15 mouse cellular contexts compared by ENCODE assay signal in the genomic region with DNA sequence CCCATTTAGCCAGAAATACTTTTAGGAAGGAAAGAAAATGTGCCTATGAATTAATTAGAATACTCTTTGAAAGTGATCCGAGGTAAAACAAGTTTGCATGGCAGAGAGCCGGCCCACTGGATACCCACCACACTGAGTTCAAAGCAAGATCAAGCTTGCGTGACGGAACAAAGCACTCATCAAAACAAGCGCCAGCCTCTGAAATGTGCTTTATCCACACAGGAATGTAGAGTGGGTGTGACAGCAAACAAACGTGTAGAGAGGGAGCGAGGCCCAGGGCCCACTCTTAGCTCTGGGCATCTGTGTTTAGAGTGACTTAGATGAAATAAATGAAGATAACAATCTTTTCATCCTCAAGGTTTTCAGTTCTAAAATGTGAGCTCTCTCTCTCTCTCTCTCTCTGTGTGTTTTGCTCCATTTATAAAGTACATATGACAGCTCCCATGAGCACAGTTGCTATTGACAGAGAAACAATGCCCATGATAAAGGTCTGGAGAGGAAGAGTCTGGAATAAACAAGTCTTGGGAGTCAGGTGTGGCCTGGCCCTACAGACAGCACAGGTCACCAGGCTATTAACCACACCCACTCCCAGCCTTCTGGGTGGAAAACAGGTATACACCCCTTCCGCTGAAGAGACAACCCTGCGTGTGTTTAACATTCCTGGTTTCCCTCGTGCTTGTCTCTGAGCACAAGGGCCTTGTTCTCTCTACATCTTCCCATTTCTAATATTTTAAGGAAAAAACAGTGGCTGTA. TPM values are rescaled to one million over a fixed set of nuclear protein-coding genes. Genes with fewer than 3 reads are reported as not detected.
DNase-seq lines count a peak whose midpoint lies in the region; ATAC-seq and TF ChIP-seq lines count a peak whose summit lies in the region.
"Had no signal": no experiment of that assay in that cellular context is flagged by ENCODE, and none has a peak within 500 bp of the region (broad histone marks: within the 10 kb centered on the region; RNA-seq: fewer than 3 reads in every experiment).

No protein-coding gene starts in this region.

- H3K4me1 ChIP-seq in kidney, embryonic 15.5 days: peaks cover 6% of the 10 kb centered on the region
- H3K4me1 ChIP-seq in embryonic facial prominence, embryonic 13.5 days: no peaks in the 10 kb centered on the region
- H3K4me1 ChIP-seq in midbrain, embryonic 14.5 days (ENCODE audit: control insufficient read depth, insufficient read depth, low read length): 0 out of 2 replicates have a peak, but pooled peaks cover 2% of the 10 kb centered on the region
- 0 out of 2 replicates have a peak, but pooled peaks cover 2% of the 10 kb centered on the region for H3K4me1 ChIP-seq in liver, postnatal 0 days (ENCODE audit: insufficient read depth)
- H3K4me1 ChIP-seq: limb, embryonic 15.5 days; lung, embryonic 15.5 days had no signal

- peaks cover 30% of the 10 kb centered on the region for H3K36me3 ChIP-seq in kidney, embryonic 15.5 days
- peaks cover 38% of the 10 kb centered on the region for H3K36me3 ChIP-seq in embryonic facial prominence, embryonic 13.5 days
- peaks cover 28% of the 10 kb centered on the region for H3K36me3 ChIP-seq in midbrain, embryonic 14.5 days (ENCODE audit: control insufficient read depth, insufficient read depth, low read length)
- H3K36me3 ChIP-seq in liver, postnatal 0 days (replicated peaks; ENCODE audit: insufficient read depth, low read length): peaks cover 9% of the 10 kb centered on the region; the same call in 1 of the 2 replicates

- no peak overlapping the region for H3K4me2 ChIP-seq in kidney, embryonic 15.5 days
- H3K4me2 ChIP-seq in embryonic facial prominence, embryonic 13.5 days: no peak overlapping the region
- no peak overlapping the region for H3K4me2 ChIP-seq in midbrain, embryonic 14.5 days (ENCODE audit: low read length)
- no peak overlapping the region for H3K4me2 ChIP-seq in liver, postnatal 0 days (ENCODE audit: low read depth, low read length)
- H3K4me2 ChIP-seq: forebrain, embryonic 12.5 days; limb, embryonic 15.5 days; lung, embryonic 15.5 days had no signal

- H3K9ac ChIP-seq in kidney, embryonic 15.5 days: no peak overlapping the region
- H3K9ac ChIP-seq in embryonic facial prominence, embryonic 13.5 days: no peak overlapping the region
- no peak overlapping the region for H3K9ac ChIP-seq in midbrain, embryonic 14.5 days (replicated peaks; ENCODE audit: low read length)
- H3K9ac ChIP-seq in liver, postnatal 0 days (replicated peaks): no peak overlapping the region
- H3K9ac ChIP-seq: forebrain, embryonic 12.5 days; limb, embryonic 15.5 days; lung, embryonic 15.5 days had no signal

- no peak for DNase-seq in kidney, postnatal 10 days
- no peak for DNase-seq in Patski (ENCODE audit: low read depth, low spot score)
- peak; percentile 9 for DNase-seq in midbrain, embryonic 14.5 days
- DNase-seq in liver, postnatal 0 days: no peak
- no peak for DNase-seq in retina, embryonic 14.5 days (ENCODE audit: low spot score)
- DNase-seq: adrenal gland, adult 2 months; cerebellum, adult 8-10 months; heart, postnatal 36 days; kidney, adult 11 months had no signal

- no peak overlapping the region for H3K4me3 ChIP-seq in kidney, embryonic 15.5 days (replicated peaks)
- H3K4me3 ChIP-seq in embryonic facial prominence, embryonic 13.5 days: no peak overlapping the region
- H3K4me3 ChIP-seq in midbrain, embryonic 14.5 days (replicated peaks; ENCODE audit: low read depth, low read length): no peak overlapping the region
- H3K4me3 ChIP-seq in liver, postnatal 0 days (ENCODE audit: low read depth, low read length): no peak overlapping the region
- H3K4me3 ChIP-seq: forebrain, embryonic 12.5 days; limb, embryonic 15.5 days; lung, embryonic 15.5 days had no signal

- H3K27me3 ChIP-seq in kidney, embryonic 15.5 days: no peaks in the 10 kb centered on the region
- H3K27me3 ChIP-seq in Patski: no peaks in the 10 kb centered on the region
- H3K27me3 ChIP-seq in embryonic facial prominence, embryonic 13.5 days: no peaks in the 10 kb centered on the region
- H3K27me3 ChIP-seq in midbrain, embryonic 14.5 days (ENCODE audit: control insufficient read depth, insufficient read depth, low read length): no peaks in the 10 kb centered on the region
- H3K27me3 ChIP-seq in liver, postnatal 0 days (ENCODE audit: insufficient read depth, low read length): no peaks in the 10 kb centered on the region
- H3K27me3 ChIP-seq: forebrain, embryonic 12.5 days; limb, embryonic 15.5 days; lung, embryonic 15.5 days had no signal

- in situ Hi-C loops in Patski (cut with MboI; ENCODE audit: low pct_unique_long_range_greater_than_20kb): no loop called here

- TF ChIP-seq CTCF in Patski (IDR thresholded peaks at IDR 0.05): no peak
- no peak for TF ChIP-seq CTCF in liver, postnatal 0 days (IDR thresholded peaks at IDR 0.05; ENCODE audit: low read depth)

- no peak for TF ChIP-seq EP300 in liver, postnatal 0 days (IDR thresholded peaks at IDR 0.05; ENCODE audit: low read depth)

- CTCF ChIA-PET in Patski (lab: Charles Lee): no interaction called here

- no peaks in the 10 kb centered on the region for H3K9me3 ChIP-seq in kidney, embryonic 15.5 days (replicated peaks)
- H3K9me3 ChIP-seq in embryonic facial prominence, embryonic 13.5 days: no peaks in the 10 kb centered on the region
- no peaks in the 10 kb centered on the region for H3K9me3 ChIP-seq in midbrain, embryonic 14.5 days (ENCODE audit: control insufficient read depth, low read length)
- H3K9me3 ChIP-seq in liver, postnatal 0 days (ENCODE audit: low read length): no peaks in the 10 kb centered on the region
- H3K9me3 ChIP-seq: forebrain, embryonic 12.5 days; limb, embryonic 15.5 days; lung, embryonic 15.5 days had no signal

- WGBS in kidney, embryonic 15.5 days: 57% methylated on average over 10 of the region's 10 CpGs
- WGBS in embryonic facial prominence, embryonic 13.5 days: 51% methylated on average over 10 of the region's 10 CpGs
- 29% methylated on average over 10 of the region's 10 CpGs for WGBS in midbrain, embryonic 14.5 days
- 65% methylated on average over 10 of the region's 10 CpGs for WGBS in liver, postnatal 0 days (ENCODE audit: insufficient replicate concordance)

- POLR2A ChIA-PET in Patski (lab: Charles Lee): interaction anchor here (1.0 kb wide), 1 partner anchor 23 kb away, joined by 3 read pairs; no protein-coding TSS in a partner anchor

- ATAC-seq in kidney, embryonic 15.5 days (replicated peaks; ENCODE audit: low FRiP score): peak; percentile 75; the same call in 1 of the 2 replicates
- peak; percentile 35 for ATAC-seq in Patski
- peak; percentile 59; the same call in 1 of the 2 replicates for ATAC-seq in embryonic facial prominence, embryonic 13.5 days (ENCODE audit: insufficient number of reproducible peaks, insufficient read depth, low FRiP score, low TSS enrichment, low read depth)
- ATAC-seq in midbrain, embryonic 14.5 days (ENCODE audit: low FRiP score, low TSS enrichment): no peak
- ATAC-seq in liver, postnatal 0 days: no peak
- ATAC-seq: CD4-positive, CD25-positive, alpha-beta regulatory T cell, adult 4 months had no signal

- H3K27ac ChIP-seq in kidney, embryonic 15.5 days: no peak overlapping the region
- H3K27ac ChIP-seq in embryonic facial prominence, embryonic 13.5 days: peak overlapping the region; percentile 39; the same call in 1 of the 2 replicates
- no peak overlapping the region for H3K27ac ChIP-seq in midbrain, embryonic 14.5 days (replicated peaks; ENCODE audit: low read depth, low read length)
- no peak overlapping the region for H3K27ac ChIP-seq in liver, postnatal 0 days (ENCODE audit: low read depth)
- H3K27ac ChIP-seq: forebrain, embryonic 12.5 days; limb, embryonic 15.5 days; lung, embryonic 15.5 days had no signal

RNA-seq across cellular contexts. Expression of gene Slc17a5, which starts 8.0 kb away (rescaled TPM):
- polyA plus RNA-seq in kidney, embryonic 15.5 days (2015; fragmentation: Nextera tagmentation; extraction: Ambion mirVana): 17.8 and 18.0 TPM in 2 replicates
- 29.9 TPM for polyA plus RNA-seq in Patski (2021)
- polyA plus RNA-seq in embryonic facial prominence, embryonic 13.5 days (2015; fragmentation: Nextera tagmentation; extraction: Ambion mirVana): 22.7 and 23.3 TPM in 2 replicates
- polyA plus RNA-seq in midbrain, embryonic 14.5 days (2014; fragmentation: Nextera tagmentation; extraction: Ambion mirVana): 13.7 and 16.9 TPM in 2 replicates
- 5.2 and 6.2 TPM in 2 replicates for polyA plus RNA-seq in liver, postnatal 0 days (2015; fragmentation: Nextera tagmentation; extraction: Ambion mirVana)

RNA-seq across cellular contexts. Expression of gene Cd109, which starts 35.5 kb away (rescaled TPM):
- 6.2 and 6.9 TPM in 2 replicates for polyA plus RNA-seq in kidney, embryonic 15.5 days (2015; fragmentation: Nextera tagmentation; extraction: Ambion mirVana)
- polyA plus RNA-seq in Patski (2021): 6.5 TPM
- 13.1 and 14.0 TPM in 2 replicates for polyA plus RNA-seq in embryonic facial prominence, embryonic 13.5 days (2015; fragmentation: Nextera tagmentation; extraction: Ambion mirVana)
- polyA plus RNA-seq in midbrain, embryonic 14.5 days (2014; fragmentation: Nextera tagmentation; extraction: Ambion mirVana): 0.97 and 1.8 TPM in 2 replicates
- 0.04 TPM in 2 replicates for polyA plus RNA-seq in liver, postnatal 0 days (2015; fragmentation: Nextera tagmentation; extraction: Ambion mirVana)
- polyA plus RNA-seq: CD4-positive, CD25-positive, alpha-beta regulatory T cell, adult 4 months had no signal

Comparison
In these comparisons a context has a peak if more than half of its experiments do, and no peak if none do; other contexts are left out.
1. ATAC-seq: peak in kidney, embryonic 15.5 days (single experiment), Patski (single experiment) and embryonic facial prominence, embryonic 13.5 days (single experiment); none in midbrain, embryonic 14.5 days (single experiment) and liver, postnatal 0 days (single experiment).